Mouse (Mus musculus) T-cell, adult 2 months (primary cell): ENCODE measurements around the gene Mrpl14.

Experiments used
- DNase-seq: peaks from one replicate; pipeline ENCODE4 v3.0.0; 2022; ENCODE audit warnings: low spot score

Gene Mrpl14

DNA sequence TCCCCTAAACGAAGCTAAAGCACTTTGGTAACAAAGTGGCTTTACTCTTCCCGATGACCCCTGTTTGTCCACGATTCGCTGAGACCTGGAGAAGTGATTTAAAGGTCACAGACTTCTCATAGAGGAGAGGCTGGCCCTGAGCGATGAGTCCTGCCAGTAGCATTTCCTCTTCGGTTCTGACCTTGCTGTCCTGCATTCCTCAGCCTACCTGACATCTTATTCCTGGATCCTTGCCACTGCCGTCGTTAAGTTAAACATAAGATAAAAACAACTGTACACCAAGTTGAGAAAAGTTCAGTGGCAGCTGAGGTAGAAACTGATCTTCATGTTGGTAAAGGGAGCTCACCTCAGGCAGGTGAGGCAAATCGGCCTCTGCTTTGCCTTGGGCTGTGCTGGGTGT is 3.0 kb downstream of the Mrpl14 start:
- DNase-seq, result no peak

DNA sequence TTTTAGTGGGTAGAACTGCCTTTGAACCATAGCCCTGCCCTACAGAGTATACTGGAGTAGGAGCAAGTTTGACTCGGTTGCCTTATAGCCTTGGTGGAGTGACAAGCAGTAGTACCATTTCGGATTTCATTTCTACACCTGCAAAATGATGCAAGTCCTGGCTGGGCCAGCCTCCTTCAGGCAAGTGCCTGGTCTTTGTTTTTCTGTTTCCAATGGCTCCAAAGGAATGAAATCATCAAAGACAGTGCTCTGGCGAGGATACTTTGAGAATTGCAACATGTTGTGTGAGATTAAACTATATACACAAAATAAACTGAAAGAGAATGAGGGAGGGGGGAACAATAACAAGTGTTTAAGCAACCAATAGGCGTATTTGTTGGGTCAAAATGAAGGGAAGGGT is 3.9 kb downstream of the Mrpl14 start:
- DNase-seq, result no peak

DNA sequence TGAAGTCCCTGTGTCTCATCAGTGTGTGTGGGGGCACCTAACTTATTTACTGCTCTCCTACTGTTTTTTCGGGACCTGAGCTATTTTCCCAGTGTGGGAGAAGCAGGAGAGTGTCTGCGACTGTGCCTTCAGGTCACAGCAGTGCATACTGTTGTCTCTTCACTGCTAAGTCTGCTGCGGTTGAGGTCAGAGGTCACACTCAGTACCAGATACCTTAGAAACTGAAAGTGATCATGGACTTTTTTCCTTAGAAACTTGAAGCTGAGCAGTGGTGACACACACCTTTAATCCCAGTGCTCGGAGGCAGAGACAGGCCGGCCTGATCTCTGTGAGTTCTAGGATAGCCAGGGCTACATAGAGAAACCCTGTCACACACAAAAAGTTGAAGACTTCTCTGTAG is 6.0 kb downstream of the Mrpl14 start:
- DNase-seq, result no peak

DNA sequence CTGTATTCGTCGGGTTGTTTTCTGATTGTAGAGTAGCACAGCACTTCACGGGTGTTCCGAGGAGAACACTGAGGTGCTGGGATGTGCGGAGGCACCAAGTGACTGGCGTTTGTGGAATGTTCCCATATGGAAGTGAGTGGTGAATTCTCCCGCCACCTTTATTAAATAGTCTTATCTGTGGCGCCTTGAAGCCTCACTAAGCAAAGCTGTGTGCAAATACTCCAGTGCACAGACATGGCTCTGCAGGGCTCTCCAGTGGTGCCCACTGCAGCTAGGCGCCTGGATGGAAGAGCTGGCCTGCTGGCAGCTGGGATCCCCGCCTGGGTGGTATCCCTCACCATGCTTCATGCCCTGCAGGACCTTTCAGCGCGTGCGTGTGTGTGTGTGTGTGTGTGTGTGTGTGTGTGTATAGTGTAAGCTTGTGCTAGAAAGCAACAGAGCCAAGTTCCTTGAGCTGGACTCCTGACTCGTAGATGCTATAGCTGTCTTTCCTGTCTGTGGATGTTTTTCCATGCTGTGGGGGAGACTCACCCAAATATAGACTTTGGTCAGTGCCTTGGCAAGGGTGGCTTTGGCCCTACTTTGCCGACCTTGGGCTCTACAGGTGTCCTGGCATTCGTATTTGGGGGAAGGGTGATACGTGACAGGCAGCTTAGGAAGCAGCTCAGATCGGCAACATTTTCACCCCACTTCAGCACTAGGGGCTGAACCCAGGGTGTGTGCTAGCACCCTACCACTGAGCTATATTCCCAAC is 7.9 kb downstream of the Mrpl14 start:
- no peak for DNase-seq

DNA sequence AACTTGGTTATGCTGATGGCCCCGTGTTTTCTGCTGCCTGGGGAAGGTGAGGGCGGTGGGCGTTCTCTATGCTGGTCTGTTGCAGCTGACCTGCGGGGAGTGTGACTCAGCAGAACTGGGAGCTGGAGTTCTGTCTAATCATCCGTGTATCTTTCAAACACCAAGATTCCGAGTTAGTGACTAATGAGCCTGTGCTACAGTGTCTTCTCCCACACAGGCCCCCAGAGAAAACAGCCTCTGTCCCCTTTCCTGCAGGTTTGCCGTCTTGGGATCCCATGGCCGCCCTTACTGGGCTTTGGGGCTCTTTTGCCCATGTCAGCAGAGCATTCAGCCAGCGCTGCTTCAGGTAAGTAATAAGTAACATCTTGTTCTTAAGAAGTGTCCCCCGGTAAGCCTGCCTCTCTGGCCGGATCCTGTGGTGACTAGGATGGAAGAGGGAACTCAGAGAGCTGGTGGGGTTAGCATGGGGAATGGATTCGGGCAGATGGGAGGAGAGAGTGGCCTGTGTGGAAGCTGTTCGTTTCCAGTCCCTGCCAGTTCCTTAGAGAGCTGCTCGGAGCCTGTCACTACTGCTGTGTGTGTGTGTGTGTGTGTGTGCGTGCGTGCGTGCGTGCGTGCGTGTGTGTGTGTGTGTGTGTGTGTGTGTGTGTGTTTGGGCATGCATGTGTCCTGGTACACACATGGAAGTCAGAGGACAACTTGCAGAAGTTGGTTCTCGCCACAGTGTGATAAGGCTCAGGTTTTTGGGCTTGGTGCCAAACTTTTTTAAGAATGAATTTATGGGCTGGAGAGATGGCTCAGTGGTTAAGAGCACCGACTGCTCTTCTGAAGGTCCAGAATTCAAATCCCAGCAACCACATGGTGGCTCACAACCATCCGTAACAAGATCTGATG is 9.4 kb downstream of the Mrpl14 start:
- DNase-seq, result no peak

DNA sequence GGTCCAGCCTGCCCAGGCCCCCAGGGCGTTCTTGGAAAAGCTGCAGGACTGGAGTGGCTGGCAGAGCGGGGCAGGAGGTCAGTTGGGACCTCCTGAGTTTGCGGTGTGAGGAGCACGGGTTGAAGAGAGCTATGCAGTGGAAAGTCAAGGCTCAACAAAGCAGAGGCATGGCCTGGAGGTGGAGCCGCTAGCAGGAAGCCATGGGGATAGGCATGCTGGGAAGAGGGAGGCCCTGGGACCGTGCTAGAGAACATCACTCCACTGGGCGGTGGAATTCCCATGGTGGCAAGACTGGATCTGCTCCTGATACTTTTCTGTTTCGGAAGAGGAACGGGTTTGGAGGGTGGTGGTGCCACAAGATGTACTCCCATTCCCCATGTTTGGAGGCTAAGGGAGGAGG is 10.9 kb downstream of the Mrpl14 start:
- DNase-seq, result no peak

DNA sequence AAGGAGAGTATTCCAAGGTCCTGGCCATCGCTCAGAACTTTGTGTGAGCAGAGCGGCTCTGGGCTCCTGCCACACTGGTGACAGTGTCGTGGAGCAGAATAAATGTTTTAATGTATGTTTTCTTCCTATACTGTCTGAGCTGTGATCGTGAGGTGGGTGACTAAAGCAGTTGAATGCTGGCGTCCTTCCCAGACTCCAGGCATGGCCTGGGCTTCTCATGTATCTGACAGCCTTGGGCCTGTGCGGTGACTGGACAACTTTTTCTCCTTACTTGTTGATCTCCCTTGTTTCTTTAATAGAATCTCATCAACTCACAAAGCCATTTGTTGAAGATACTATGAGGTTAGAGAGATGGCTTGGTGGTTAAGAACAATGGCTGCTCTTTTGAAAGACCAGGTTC is 12.2 kb downstream of the Mrpl14 start:
- no peak for DNase-seq

DNA sequence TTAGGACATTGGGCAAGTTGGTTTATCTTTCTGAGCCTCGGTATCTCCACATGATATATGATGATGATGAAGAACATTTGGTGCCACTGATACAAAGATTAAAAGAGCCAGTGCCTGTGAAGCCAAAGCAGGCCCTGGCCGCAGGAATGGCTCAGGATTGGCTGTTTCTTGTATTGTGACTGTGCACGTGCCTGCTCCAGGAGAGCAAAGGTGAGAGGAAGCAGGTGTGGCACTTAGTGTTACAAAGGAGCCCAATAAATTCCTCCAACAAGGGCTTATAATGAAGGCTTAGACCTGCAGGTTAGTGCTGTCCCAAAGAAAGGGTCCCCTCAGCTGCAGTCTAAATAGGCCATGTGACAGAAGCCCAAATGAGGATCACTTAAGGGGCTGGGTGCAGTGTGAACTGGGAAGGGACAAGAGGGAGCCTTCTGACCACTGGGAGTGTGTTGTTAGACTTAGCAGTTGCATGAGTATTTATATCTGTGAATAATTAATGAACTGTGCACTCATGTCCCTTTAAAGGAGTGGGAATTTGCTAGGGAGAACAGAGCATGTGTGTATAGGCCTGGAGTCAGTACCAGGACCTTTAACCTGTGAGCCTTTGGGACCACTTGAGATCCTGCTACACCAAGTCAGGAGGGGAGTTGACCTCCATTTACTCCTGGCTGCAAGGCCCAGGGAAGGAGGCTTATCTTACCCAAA is 13.1 kb downstream of the Mrpl14 start:
- DNase-seq, result no peak

DNA sequence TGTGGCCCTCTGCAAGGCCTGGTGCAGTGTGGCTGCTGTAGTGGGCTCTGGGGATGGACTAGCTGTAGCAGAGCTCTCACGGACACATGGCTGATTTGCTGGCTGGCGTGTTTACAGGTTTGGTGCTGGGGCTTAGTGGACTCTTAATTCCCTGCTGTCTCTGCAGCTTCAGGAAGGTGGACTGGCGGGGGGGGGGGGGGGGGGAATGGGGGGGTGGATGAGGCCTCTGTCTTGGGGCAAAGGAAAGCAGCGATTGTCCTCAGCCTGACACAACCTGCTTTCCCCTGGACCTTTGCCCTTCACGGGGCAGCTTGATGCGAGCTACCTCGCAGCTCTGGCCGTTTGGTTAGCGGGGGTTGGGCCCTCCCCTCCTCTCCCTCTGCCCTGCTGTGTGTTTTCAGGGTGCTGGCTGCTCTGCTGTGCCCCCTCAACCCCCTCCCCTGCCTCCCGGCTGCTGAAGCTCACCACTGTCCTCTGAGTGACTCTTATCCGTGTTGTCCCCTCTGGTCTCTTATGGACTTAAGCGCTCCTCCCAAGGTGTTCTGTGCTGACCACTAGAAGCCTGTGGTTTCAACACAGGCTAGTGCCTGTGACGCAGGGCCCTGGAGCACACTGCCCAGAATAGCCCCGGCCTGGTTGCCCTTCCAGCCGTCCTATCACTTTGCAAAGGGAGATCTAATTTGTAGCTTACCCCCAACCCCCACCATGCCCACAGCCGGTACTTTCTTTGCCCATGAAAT is 14.5 kb downstream of the Mrpl14 start:
- no peak for DNase-seq

DNA sequence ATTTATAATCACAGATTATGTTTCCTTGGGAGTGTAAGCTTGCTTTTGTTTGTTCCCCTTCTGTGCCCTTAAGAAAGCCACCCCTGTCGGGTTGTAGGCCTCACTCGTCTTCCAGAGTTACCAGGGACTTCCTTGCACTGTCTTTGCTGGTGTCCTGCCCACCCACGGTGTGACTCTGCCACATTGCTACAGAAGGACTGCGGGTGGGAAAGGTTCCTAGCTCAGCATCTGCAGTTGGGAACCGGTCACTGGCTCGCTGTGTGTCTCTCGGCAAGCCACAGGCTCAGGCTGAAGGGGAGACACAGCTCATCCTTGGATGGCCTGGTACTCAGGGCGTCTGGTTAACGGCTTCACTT is 15.1 kb downstream of the Mrpl14 start:
- DNase-seq, result no peak

DNA sequence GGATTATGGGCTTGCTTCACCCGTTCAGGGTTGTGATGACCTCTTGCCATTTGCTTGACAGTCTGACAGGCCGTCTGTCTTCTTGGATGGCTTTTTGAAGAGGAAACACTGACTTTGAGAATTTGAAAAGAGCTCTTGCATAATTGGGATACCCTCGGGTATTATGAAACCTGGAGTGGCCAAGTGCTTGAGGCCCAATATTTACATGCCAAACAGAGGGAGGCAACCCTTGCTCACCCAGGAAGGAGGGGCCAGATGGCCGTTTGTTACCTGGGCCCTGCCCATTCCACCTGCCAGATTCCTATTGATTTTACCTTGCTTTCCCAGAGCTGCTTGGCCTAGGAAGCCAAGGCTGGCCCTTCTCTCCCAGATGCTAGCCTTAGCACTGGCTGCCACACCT is 16.1 kb downstream of the Mrpl14 start:
- no peak for DNase-seq

DNA sequence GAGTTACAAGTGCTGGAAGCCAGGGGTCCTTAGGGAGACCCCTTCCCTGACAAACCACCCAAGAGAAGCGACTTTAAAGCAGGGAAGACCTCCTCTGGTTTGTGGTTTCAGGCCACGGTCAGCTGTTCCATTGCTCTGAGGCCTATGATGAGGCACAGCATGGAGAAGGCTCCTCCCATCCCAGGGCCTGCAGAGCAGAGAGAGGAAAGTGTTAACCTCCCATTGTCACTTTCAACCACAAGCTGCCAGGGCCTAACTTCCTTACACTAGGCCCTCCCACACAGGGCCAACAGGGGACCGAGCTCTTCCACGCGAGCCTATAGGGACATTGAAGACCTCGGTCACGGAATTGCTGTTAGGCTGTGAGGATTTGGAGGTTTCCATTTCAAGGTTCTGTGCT is 17.1 kb downstream of the Mrpl14 start:
- DNase-seq, result no peak

DNA sequence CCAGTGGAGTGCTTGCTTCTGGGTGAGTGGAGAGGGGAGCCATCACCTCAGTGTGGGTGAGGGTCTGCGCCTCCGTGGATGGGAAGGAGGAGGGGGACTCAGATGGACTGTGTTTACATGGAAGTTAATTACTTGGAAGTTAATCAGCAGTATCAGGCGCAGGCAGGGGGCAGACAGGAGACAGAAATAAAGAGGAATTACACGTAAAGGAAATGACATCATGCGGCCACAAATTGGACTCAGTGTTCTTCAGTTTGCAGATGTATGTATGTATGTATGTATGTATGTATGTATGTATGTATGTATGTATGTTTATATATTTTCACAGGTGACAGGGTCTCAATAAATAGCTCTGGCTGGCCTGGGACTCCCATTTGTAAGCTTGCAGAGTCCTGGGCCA is 20.7 kb downstream of the Mrpl14 start:
- DNase-seq, result no peak

DNA sequence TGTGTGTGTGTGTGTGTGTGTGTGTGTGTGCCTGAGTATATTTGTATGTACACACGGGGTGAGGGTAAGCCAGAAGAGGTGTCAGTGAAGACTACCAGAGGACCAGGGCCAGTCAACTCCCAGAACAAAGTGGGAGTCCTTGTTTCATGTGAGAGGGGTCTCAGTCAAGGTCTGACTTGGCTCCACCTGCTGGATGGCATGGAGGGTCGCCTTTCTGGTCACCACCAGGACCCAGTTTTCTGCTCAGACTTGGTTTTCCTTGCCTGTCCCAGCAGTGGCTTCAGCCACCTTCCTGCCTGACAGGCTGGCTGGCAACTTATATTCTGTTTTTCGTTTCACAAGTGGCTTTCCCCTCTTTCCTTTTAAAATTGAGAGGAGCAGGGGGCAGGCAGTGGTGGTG is 21.3 kb downstream of the Mrpl14 start:
- no peak for DNase-seq

DNA sequence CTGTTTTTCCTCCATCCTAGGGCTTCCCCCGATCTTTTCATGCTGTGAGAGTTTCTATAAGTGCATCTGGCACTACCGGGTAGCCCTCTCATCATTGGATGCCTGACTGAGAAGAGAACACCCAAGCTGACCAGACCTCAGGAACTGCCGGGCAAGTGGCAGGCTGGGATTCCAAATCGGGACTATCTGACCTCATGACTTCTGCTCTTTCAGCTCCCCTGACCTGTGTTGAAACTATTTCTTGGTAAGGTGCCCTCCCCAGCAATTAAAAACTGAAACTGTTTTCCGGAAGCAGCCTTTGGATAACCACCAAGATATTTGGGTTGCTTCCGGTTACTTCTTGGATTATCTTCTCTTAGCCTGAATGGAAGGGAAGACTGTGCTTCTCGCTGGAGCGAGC is 22.1 kb downstream of the Mrpl14 start:
- DNase-seq, result no peak

DNA sequence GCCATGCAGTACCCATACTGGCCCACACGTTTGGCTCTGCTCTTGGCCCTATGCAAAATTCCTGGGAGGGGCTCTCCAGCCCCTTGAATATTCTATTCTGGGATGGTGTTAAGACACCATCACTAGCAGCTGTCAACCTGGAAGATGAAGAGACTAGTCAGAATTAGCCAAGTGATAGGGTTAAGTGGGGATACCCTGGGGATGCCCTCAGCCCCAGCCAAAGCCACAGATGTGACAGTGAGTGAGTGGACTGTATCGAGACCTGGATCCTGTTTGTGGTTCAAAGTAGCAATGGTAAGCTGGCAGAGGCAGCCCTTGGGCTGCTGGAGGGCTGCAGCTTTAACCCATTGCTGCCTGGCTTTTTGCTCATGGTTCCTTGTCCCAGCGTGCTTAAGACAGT is 23.7 kb downstream of the Mrpl14 start:
- DNase-seq, result no peak

DNA sequence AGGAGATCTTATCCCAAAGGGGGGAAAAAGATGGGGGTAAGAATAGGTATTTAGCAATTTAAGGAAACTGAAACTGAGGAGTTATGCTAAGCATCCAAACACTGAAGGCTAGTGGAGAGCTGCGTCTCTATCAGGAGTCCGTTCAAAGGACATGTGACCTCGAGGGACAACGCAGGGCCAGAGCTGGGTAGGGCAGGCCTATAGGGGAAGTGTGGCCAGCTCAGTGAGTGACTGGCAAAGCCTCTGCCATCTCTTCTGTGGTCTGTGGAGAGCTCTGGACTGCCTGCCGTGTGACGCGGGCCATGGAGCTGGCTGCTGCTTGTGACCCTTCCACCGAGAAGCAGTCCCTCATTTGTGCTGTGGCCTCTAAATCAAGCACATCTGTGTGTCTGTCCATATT is 24.3 kb downstream of the Mrpl14 start:
- no peak for DNase-seq

DNA sequence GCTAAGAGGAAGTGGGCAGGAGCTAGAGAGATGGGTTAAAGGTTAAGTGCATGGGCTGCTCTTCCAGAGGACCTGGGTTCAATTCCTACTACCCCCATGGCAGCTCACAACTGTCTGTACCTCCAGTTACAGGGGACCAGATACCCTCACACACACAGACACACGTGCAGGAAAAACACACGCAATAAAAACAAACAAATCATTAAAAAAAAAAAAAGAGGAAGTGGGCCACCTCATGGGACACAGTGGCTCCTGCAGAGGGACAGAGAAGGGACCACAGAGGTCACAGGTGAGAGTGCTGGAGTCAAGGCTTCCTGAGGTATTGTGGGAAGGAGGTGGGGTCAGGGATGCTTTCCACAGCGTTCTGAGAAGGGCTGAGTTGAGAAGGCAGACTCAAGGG is 25.4 kb downstream of the Mrpl14 start:
- DNase-seq, result no peak

DNA sequence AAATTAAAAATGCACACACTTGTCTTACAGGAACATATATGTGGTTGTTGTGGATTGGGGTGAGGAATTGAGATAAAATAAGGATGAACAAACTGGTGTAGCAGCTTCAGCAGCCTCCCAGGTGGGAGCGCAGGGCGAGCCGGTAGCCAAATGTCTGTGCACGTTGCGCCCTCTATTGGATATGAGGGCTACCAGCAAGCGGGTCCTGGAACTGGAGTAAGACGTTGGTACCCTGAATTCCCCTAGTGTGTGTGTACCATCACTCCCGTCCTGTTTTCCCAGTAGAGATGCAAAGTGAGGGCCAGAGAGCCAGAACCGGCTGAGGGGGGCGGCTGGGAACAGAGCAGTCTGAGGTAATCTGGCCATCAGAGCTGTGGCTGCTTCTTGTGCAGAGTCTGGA is 32.2 kb downstream of the Mrpl14 start:
- DNase-seq, result peak; percentile 58

DNA sequence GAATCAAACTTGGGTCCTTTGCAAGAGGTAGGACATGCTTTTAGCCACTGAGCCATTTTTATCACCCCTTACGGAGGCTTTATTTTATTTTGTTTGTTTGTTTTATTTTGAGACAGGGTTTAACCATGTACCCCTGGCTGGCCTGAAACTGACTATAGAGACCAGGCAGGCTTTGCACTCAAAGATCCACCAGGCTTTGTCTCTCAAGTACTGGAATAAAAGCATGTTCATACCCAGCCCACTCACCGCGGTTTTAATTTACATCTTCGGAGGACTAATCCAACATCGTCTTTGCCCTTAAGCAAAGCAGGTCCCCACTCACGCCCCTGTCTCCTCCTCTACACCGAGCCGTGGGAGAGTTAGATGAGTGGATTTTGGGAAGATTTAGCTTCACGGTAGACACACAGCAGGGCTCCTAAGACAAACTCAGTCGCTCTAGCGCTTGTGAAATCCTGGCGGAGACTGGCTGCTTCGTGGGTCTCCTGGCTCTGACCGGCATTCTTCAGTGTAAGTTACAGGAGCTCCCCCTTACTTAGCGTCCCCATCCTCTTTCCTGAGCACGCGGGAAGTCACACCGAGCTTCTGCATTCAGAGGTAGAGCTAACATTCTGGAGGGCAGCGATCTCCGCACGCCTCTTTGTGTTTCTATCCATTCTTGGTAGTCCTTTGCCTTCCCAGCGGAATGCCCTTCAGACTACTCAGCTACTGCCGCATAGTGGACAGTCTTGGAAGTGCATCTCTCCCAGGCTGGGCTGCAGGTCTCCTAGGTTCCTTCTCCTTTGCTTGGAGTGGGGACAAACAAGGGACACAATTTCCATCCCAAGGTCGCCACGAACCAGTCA is 37.8 kb downstream of the Mrpl14 start:
- peak; percentile 36 for DNase-seq

DNA sequence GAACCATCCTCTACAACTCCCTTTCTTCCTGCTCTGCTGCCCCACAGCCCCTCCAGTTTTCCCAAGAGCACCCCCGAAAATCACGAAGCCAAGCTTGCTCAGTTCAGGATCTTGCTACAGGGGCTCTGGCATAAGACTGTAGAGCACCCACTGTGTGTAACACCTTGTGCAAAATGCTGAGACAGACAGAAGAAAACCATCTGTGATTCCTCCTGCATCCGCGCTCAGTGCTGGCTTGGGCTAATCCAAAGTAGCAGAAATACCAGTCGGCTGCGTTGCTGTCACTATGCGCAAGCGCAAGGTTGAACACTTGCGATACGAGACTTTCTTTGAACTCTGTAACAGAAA is 38.4 kb downstream of the Mrpl14 start:
- no peak for DNase-seq

DNA sequence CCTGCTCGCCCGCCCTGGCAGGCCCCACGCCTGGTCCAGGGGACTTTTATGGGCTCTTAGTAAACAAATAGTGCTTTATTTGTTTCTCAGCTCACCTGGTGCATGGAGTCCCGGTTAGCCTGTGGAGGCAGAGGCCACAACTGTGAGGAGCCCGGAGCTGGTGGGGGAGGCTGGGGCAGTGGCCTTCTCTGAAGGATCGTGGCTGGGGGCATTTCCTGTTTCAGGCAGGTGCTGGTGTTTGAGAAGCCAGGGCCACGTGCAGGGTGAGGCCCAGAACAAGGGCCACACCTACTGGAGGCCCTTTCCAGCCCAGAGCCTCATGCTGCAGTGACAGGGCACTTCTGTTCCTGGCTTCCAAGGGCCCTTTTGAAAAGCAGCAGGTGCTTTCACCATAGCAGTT is 40.1 kb downstream of the Mrpl14 start:
- no peak for DNase-seq
